Mouse (Mus musculus) naive thymus-derived CD4-positive, alpha-beta T cell, adult 5 months (primary cell): ENCODE measurements around the gene Btla. TPM values are rescaled to one million over a fixed set of nuclear protein-coding genes. Genes with fewer than 3 reads are reported as not detected.

ENCODE experiments used
- polyA plus RNA-seq: library from polyadenylated mRNA; unstranded; fragments of 100-300 nt; shearing (Covaris generic); gene quantifications from one replicate; pipeline ENCODE4 v1.2.1, GENCODE M21; 2017

Gene Btla
- polyA plus RNA-seq, result 60.4 TPM

GRCm38 (mm10) chr16:45223648-45224388, at the start of gene Btla:
Gene Btla, plus strand, starts transcription at chr16:45224315.

Other genes with a start within 250 kb of the Btla start
- not detected for gene Ccdc80, start 130.9 kb upstream of the Btla start, polyA plus RNA-seq
- gene Slc35a5, start 65.6 kb upstream of the Btla start, polyA plus RNA-seq, result 30.9 TPM
- 78.9 TPM for gene Atg3, start 65.5 kb upstream of the Btla start, polyA plus RNA-seq
- 10.3 TPM for gene Cd200, start 184.7 kb downstream of the Btla start, polyA plus RNA-seq